Mouse (Mus musculus) forebrain, postnatal 0 days (tissue): ENCODE measurements around the gene Otc. TPM values are rescaled to one million over a fixed set of nuclear protein-coding genes. Genes with fewer than 3 reads are reported as not detected.

ENCODE experiments used
- ATAC-seq: fragments of 200-750 bp; cut with Nextera tagmentation; 2 replicates; pipeline ENCODE4 v1.8.0; 2017; ENCODE audit warnings: mild to moderate bottlenecking, moderate library complexity
- DNase-seq: peaks from one replicate; pipeline ENCODE4 v3.0.0-alpha.2; 2015
- H3K27ac ChIP-seq: fragments of 300-500 bp; sonication (generic); 2 replicates; pipeline ENCODE4 v1.5.1; 2014; ENCODE audit warnings: low read depth, mild to moderate bottlenecking, antibody characterized with exemption, low read length, moderate library complexity, mixed read lengths
- H3K27me3 ChIP-seq: fragments of 300-500 bp; sonication (generic); 2 replicates; pipeline ENCODE4 v1.6.1; 2014; ENCODE audit warnings: mild to moderate bottlenecking, low read length, mixed read lengths; ENCODE audit not compliant: insufficient read depth
- H3K36me3 ChIP-seq: fragments of 300-500 bp; sonication (generic); 2 replicates; pipeline ENCODE4 v1.6.1; 2014; ENCODE audit warnings: mild to moderate bottlenecking, moderate library complexity; ENCODE audit not compliant: insufficient read depth
- H3K4me1 ChIP-seq: fragments of 300-500 bp; sonication (generic); 2 replicates; pipeline ENCODE4 v1.6.1; 2014; ENCODE audit warnings: antibody characterized with exemption; ENCODE audit not compliant: insufficient read depth
- H3K4me2 ChIP-seq: fragments of 300-500 bp; sonication (generic); 2 replicates; pipeline ENCODE4 v1.6.1; 2014; ENCODE audit warnings: low read depth, mild to moderate bottlenecking, moderate library complexity
- H3K4me3 ChIP-seq: fragments of 300-500 bp; sonication (generic); 2 replicates; pipeline ENCODE4 v1.5.1; 2014; ENCODE audit warnings: low read depth, low read length, mixed read lengths
- H3K9ac ChIP-seq: fragments of 300-500 bp; sonication (generic); 2 replicates; pipeline ENCODE4 v1.6.1; 2014; ENCODE audit warnings: mild to moderate bottlenecking
- H3K9me3 ChIP-seq: fragments of 300-500 bp; sonication (generic); 2 replicates; pipeline ENCODE4 v1.6.1; 2016; ENCODE audit warnings: low read length
- CTCF ChIP-seq: sonication (generic); IDR thresholded peaks from 2 replicates; pipeline ENCODE4 v1.5.1; 2016; ENCODE audit warnings: antibody characterized with exemption, control low read depth, low read depth
- WGBS: fragments of 180-500 bp; shearing (Covaris S2); extraction: QIAGEN DNeasy Blood & Tissue Kit; methylation state at CpG from one replicate; pipeline ENCODE4 v1.1.7; 2014; 5-methylcytosine and 5-hydroxymethylcytosine counted together
- polyA plus RNA-seq: library from polyadenylated mRNA; unstranded; fragments of >200 nt; fragmentation: Nextera tagmentation; extraction: Ambion mirVana; gene quantifications from 2 replicates; pipeline ENCODE4 v1.2.1, GENCODE M21; 2015
- total RNA-seq: library from RNA; depleted of rRNA; stranded (reverse); fragments of >200 nt; gene quantifications from 2 replicates; pipeline ENCODE4 v1.2.3, GENCODE M21; 2014; rRNA removed

Gene Otc
- total and polyA plus RNA-seq, 2 experiments from 2014 or later, result not detected

GRCm38 (mm10) chrX:10297341-10297740, 45.2 kb downstream of the Otc start:
- DNase-seq, result no peak
- no peaks in the 10 kb centered on the region for H3K27me3 ChIP-seq
- no peak for ATAC-seq
- no peak overlapping the region for H3K9ac ChIP-seq
- H3K4me3 ChIP-seq, result no peak overlapping the region
- no peaks in the 10 kb centered on the region for H3K36me3 ChIP-seq
- no peak overlapping the region for H3K27ac ChIP-seq
- H3K4me1 ChIP-seq, result no peaks in the 10 kb centered on the region
- no peaks in the 10 kb centered on the region for H3K9me3 ChIP-seq
- no peak for TF ChIP-seq CTCF
- 92% methylated on average over 14 of the region's 14 CpGs for WGBS
- no peak overlapping the region for H3K4me2 ChIP-seq

GRCm38 (mm10) chrX:10318176-10318575, 66.1 kb downstream of the Otc start:
- ATAC-seq (no peak), DNase-seq (no peak)
- H3K4me1 ChIP-seq, result no peaks in the 10 kb centered on the region
- H3K9me3 ChIP-seq, result no peaks in the 10 kb centered on the region
- no peak overlapping the region for H3K9ac ChIP-seq
- H3K4me3 ChIP-seq, result no peak overlapping the region
- no peak overlapping the region for H3K27ac ChIP-seq
- H3K4me2 ChIP-seq, result no peak overlapping the region
- WGBS, result 86% methylated on average over 4 of the region's 4 CpGs
- no peaks in the 10 kb centered on the region for H3K36me3 ChIP-seq
- no peaks in the 10 kb centered on the region for H3K27me3 ChIP-seq
- TF ChIP-seq CTCF, result no peak

GRCm38 (mm10) chrX:10330246-10330645, 78.1 kb downstream of the Otc start:
- no peaks in the 10 kb centered on the region for H3K4me1 ChIP-seq
- DNase-seq (no peak), ATAC-seq (no peak)
- WGBS, result 61% methylated on average over 1 of the region's 1 CpGs
- H3K27me3 ChIP-seq, result no peaks in the 10 kb centered on the region
- no peak overlapping the region for H3K9ac ChIP-seq
- H3K36me3 ChIP-seq, result no peaks in the 10 kb centered on the region
- H3K27ac ChIP-seq, result no peak overlapping the region
- no peak for TF ChIP-seq CTCF
- H3K9me3 ChIP-seq, result no peaks in the 10 kb centered on the region
- H3K4me3 ChIP-seq, result no peak overlapping the region
- H3K4me2 ChIP-seq, result no peak overlapping the region

- H3K4me1 ChIP-seq, result no peaks in the 10 kb centered on the region
- TF ChIP-seq CTCF, result no peak
- no peaks in the 10 kb centered on the region for H3K27me3 ChIP-seq
- 93% methylated on average over 1 of the region's 1 CpGs for WGBS
- H3K9ac ChIP-seq, result no peak overlapping the region
- ATAC-seq, result no peak
- H3K27ac ChIP-seq, result no peak overlapping the region
- H3K4me2 ChIP-seq, result no peak overlapping the region
- no peaks in the 10 kb centered on the region for H3K9me3 ChIP-seq
- DNase-seq, result no peak
- no peaks in the 10 kb centered on the region for H3K36me3 ChIP-seq
- H3K4me3 ChIP-seq, result no peak overlapping the region
These were observed 79.6 kb downstream of the Otc start for GRCm38 (mm10) chrX:10331749-10332148.

- Histone ChIP-seq H3K36me3 (no peaks in the 10 kb centered on the region), H3K4me2 (no peak overlapping the region), H3K27ac (no peak overlapping the region), H3K9me3 (no peaks in the 10 kb centered on the region), H3K9ac (no peak overlapping the region), H3K27me3 (no peaks in the 10 kb centered on the region), H3K4me1 (no peaks in the 10 kb centered on the region), H3K4me3 (no peak overlapping the region)
- 48% methylated on average over 2 of the region's 2 CpGs for WGBS
- TF ChIP-seq CTCF, result no peak
- ATAC-seq (no peak), DNase-seq (no peak)
These were observed 84.7 kb downstream of the Otc start for GRCm38 (mm10) chrX:10336816-10337215.

GRCm38 (mm10) chrX:10355867-10356266, 103.8 kb downstream of the Otc start:
- no peaks in the 10 kb centered on the region for H3K4me1 ChIP-seq
- H3K36me3 ChIP-seq, result no peaks in the 10 kb centered on the region
- no peak overlapping the region for H3K4me3 ChIP-seq
- 31% methylated on average over 4 of the region's 4 CpGs for WGBS
- no peaks in the 10 kb centered on the region for H3K9me3 ChIP-seq
- ATAC-seq (no peak), DNase-seq (no peak)
- no peak for TF ChIP-seq CTCF
- H3K27ac ChIP-seq, result no peak overlapping the region
- no peaks in the 10 kb centered on the region for H3K27me3 ChIP-seq
- H3K4me2 ChIP-seq, result no peak overlapping the region
- no peak overlapping the region for H3K9ac ChIP-seq

Other genes starting within 250 kb of the Otc start
- 2.2 and 5.3 TPM in 2 replicates for gene Srpx, start 134.6 kb upstream of the Otc start, total RNA-seq
- 3.3 and 3.5 TPM in 2 replicates for gene Srpx, start 134.6 kb upstream of the Otc start, polyA plus RNA-seq
- gene Rpgr, start 35.4 kb upstream of the Otc start, total RNA-seq, result 29.5 and 34.2 TPM in 2 replicates
- 26.5 and 30.2 TPM in 2 replicates for gene Rpgr, start 35.4 kb upstream of the Otc start, polyA plus RNA-seq
- 209 and 254 TPM in 2 replicates for gene Tspan7, start 232.9 kb downstream of the Otc start, total RNA-seq
- gene Tspan7, start 232.9 kb downstream of the Otc start, polyA plus RNA-seq, result 491 and 629 TPM in 2 replicates